Mouse (Mus musculus) kidney, postnatal 10 days (tissue): ENCODE data around the gene Dnajc14.
A peak's percentile ranks its signal among the peaks of the same experiment; 100 is the strongest.
"Not testable (repeated sequence)": the region's sequence is repeated elsewhere in the genome, so short reads cannot be mapped to it uniquely, and the experiment has no call there.

ENCODE experiments used
- DNase-seq: peaks from one replicate; pipeline ENCODE4 v3.0.0; 2021; ENCODE audit warnings: mixed read lengths

Dnajc14 gene

DNA sequence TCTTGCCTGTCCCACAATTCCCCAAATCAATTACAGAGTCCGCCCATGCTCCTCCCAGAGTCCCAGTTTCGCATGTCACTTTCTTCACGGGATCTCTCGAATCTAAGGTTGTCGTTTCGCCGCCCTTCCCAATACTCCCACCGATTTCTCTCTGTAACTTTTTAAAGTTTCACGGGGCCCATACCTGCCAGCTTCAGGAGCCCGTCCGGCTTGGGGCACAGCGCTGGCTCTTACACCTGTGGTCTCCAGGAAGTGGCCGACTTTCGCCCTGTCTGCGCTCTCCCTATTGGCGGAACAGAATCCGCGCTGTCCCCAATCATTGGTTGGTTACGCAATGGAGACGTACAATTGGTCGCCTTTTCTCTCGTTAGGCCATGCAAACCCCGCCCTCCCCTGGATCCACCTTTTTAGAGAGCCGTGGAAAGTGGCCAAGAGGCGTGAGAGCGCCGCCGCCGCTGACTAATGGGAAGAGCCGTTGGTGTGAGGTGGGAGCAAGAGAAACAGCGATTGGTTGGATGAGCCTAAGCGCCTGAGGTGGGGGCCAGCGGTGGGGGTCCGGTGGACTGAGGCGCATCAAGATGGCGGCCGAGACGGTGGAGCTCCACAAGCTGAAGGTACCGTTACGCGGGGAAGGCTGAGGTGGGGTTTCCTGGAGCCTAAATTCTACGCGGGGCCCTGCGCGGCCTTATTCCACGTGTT, 17.6 kb downstream of the Dnajc14 start, which contains the start of gene Ormdl2:
Gene Ormdl2, minus strand, starts transcription at position 288 of the 699 bp plus-strand sequence.
- peak; percentile 99 for DNase-seq

DNA sequence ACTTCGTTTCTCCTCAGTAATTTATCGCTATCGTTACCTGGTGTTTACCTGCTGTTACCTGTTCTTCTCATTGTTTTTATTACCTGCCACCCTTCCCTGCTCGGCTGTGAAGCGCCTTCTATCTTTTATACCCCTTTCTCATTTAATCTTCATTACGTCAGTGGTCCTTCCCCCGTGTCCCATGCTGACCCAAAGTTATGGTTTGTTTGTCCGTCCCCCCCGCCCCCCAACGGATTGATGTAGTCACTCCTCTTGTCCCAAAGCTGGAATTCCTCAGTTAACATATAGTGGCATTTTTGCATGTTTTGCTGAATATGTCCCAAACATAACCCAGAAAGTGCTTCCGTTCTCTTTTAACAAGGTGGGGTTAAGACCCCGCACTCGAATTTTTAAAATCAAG, 18.3 kb downstream of the Dnajc14 start:
- no peak for DNase-seq

DNA sequence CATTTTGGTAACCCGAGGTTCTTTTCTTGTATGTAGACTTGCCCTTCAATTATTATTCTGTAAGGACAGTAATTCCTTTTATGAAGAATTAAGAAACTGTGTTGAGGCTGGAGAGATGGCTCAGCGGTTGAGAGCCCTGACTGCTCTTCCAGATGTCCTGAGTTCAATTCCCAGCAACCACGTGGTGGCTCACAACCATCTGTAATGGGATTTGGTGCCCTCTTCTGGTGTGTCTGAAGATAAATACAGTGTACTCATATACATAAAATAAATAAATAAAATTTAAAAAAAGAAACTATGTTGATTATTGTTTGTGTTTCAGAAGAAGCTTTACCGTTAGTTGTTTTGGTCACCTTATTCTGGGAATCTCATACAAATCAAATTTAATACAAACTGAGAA, 19.2 kb downstream of the Dnajc14 start:
- DNase-seq, result not testable (repeated sequence)

DNA sequence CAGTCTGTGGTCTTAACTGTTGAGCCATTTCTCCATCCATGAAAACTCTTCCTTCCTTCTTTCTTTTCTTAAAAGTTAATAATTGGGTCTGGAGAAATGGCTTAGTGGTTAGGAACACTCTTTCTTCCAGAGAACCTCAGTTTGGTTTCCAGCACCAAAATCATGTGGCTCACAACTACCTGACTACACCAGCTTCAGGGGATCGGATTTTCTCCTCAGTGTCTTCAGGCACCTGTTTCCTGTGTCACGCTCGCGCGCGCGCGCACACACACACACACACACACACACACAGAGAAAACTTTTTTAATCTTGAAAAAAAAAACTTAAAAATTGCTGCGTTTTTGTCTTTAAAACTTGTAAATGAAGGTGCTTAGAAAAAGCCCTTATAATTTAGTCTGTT, 20.0 kb downstream of the Dnajc14 start:
- no peak for DNase-seq

DNA sequence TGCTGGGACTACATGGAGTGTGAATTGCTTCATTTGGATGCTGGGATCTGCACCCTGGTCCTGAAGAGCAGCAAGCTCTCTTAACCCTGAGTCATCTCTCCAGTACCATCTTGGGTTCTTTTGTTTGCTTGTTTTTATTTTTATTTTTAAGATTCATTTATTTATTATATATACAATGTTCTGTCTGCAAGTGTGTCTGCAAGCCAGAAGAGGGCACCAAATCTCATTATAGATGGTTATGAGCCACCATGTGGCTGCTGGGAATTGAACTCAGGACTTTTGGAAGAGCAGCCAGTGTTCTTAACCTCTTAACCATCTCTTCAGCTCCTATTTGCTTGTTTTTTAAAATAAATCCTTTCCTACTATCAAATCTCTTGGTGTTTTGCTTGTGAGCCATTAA, 33.5 kb downstream of the Dnajc14 start:
- DNase-seq, result no peak

DNA sequence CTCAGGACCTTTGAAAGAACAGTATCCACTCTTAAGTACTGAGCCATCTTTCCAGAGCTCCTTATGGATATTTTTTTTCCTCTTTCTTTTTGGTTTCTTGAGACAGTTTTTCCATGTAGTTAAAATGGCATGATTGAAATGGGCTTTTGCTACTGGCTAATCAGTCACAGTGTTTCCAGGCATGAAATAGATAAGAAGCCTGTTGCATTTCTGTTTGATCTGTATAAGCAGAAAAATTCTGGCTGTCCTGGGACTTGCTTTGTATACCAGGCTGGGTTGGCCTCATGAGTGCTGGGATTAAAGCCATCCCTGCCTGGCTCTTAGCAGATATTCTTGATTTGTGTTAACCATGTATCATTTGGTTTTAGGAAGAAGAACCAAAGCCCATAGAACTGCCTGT, 35.6 kb downstream of the Dnajc14 start:
- DNase-seq, result no peak

DNA sequence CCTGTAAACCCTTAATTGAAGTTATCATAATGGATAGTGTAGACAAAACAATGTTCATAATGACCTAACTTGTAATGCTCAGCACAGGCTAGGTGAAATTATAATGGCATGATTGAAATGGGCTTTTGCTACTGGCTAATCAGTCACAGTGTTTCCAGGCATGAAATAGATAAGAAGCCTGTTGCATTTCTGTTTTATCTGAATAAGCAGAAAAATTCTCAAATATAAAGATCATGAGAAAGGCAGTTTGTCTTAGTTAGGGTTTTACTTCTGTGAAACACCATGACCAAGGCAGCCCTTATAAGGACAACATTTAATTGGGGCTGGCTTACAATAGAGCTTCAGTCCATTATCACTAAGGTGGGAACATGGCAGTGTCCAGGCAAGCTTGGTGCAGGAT, 36.8 kb downstream of the Dnajc14 start:
- DNase-seq, result no peak

DNA sequence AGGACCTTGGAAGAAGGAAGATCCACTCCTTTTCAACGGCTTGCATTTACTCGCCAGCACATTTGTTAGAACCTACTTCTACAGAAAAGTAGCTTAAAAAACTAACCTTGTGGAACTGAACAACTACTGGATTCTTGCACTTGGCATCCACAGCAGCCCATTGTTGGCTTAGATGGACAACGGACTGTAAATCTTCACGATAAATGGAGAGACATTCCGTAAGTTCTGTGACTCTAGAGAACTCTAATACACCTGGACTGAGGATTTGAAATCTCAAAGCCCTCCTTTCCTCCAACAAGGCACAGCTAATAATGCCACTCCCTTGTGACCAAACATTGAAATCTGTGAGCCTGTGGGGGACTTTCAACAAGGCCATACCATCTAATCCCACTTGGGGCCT, 39.4 kb downstream of the Dnajc14 start:
- no peak for DNase-seq

DNA sequence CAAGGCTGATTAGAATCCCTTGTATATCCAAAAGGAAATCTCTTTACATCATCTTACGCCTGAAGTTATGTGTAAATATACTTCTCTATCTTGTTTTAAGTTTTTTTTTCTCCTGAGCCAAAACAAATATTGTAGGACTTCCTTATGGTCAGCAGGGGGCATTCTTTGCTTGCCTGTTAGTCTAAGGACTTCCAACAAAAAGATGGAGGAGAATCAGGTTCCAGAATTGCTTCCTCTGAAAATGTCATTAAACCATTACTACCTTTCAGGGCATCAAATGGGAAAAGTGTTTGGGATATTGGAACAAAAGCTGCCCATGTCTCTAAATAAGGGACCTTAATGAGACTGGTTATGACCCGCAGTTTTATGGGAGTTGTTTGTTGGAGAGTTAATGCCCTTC, 41.7 kb downstream of the Dnajc14 start:
- DNase-seq, result peak; percentile 25

DNA sequence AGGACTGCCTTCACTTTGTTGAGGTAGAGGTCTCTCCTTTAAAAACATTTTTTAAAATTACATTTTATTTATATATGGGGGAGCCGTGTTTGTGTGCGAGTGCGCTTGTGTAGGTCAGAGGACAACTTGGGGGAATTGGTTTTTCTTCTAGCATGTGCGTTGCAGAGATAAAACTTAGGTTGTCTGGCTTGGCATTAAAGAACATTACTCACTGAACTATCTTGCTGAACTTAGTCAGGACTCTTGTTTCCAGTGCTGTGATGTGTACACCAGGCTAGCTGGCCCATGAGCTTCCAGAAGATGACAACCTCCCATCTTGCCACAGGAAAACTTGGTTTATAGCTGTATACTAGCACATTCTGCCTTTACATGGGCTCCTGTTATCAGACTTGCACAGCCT, 42.8 kb downstream of the Dnajc14 start:
- no peak for DNase-seq

DNA sequence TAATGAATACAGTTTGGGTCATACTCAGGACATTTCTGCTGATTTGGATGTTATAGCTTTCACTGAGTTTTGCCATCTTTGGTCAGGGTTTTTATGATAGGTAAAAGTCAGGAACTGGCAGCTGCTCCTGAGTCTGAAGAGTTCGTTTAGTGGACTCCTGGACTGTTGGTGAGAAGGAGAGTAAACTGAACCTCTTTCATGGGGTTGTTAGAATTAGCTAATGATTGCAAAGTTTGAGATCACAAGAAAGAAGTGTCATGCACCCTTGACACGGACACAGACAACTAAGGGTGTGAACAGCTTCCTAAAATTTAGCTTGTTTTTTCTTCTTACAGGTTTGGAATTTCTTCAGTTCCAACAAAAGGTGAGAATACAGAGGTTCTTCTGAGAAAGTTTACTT, 44.6 kb downstream of the Dnajc14 start:
- DNase-seq, result no peak

DNA sequence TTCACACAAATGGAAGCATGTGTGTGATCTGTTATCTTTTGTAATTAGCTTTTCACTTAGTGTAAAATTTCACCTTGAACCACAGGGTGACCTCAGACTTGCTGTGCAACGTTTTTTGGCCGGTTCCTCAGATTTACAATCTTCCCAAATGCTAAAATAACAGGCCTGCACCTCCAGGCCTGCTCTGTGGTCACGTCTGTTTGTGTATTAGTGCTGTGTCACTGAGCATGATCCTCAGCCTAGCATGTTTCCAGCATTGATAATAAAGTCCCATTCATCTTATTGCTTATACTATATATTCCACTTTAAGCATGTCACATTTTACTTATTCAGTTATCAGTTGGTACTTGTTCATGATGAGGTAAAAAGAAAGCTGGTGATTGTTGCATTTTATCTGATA, 46.5 kb downstream of the Dnajc14 start:
- no peak for DNase-seq

DNA sequence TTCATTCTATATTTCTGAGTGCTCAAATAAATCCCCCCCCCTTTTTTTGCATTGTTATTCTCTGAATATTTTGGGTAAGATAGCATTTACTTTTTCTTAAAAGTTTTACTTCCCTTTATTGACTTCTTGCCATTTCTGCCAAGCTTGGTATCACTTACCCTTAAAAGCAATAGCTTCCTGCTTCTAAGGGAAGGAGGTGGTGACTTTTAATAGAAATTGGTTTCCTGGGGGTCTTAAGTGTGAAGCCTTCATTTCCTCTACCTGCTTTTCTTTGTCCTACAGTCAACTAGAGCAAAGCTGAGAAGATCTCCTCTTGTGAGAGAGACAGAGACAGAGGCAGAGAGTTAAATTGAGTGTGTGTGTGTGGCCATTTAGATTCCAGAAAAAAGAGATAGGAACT, 57.3 kb downstream of the Dnajc14 start:
- DNase-seq, result no peak

DNA sequence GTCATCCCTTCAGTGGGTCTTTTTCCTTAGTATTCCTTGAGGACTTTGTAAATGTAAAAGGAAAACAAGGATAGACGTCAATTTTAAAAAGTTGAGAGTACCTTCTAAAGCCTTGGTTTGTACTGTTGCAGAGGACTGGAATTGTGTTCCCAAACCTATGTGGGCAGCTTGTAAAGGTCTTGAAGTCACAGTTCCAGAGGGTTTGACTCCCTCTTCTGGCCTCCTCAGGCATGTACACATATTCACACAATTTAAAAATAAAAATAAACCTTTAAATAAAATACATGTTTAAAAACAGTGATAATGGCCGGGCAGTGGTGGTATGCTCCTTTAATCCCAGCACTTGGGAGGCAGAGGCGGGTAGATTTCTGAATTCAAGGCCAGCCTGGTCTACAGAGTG, 62.2 kb downstream of the Dnajc14 start:
- DNase-seq, result no peak

DNA sequence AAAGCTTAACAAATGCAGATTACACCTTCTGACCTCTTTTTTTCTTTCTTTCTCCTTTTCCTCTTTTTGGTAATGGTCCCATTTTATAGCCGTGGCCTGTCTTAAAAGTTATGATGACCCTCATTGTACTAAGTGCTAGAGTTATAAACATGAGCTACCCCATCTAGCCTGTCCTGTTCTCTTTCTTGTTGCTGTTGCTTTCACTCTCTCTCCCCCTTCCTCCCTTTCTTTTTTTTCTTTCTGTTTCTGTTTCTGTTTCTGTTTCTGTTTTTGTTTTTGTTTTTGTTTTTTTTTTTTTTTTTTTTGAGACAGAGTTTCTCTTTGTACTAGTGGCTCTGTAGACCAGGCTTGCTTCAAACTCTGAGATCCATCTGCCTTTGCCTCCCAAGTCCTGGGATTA, 62.7 kb downstream of the Dnajc14 start:
- DNase-seq, result no peak
